Mouse (Mus musculus) midbrain, embryonic 13.5 days (tissue): ENCODE measurements around the gene Rasal1. TPM values are rescaled to one million over a fixed set of nuclear protein-coding genes. Genes with fewer than 3 reads are reported as not detected.

Experiments used
- ATAC-seq: fragments of 200-750 bp; cut with Nextera tagmentation; 2 replicates; pipeline ENCODE4 v1.8.0; 2017; ENCODE audit warnings: mild to moderate bottlenecking, moderate TSS enrichment, moderate library complexity
- H3K27ac ChIP-seq: fragments of 300-500 bp; sonication (generic); 2 replicates; pipeline ENCODE4 v1.5.1; 2015; ENCODE audit warnings: inconsistent platforms, mild to moderate bottlenecking, moderate library complexity
- H3K27me3 ChIP-seq: fragments of 300-500 bp; sonication (generic); 2 replicates; pipeline ENCODE4 v1.6.1; 2015; ENCODE audit warnings: mild to moderate bottlenecking, inconsistent platforms
- H3K36me3 ChIP-seq: fragments of 300-500 bp; sonication (generic); 2 replicates; pipeline ENCODE4 v1.6.1; 2015; ENCODE audit warnings: mild to moderate bottlenecking, inconsistent platforms
- H3K4me1 ChIP-seq: fragments of 300-500 bp; sonication (generic); replicated peaks from 2 replicates; pipeline ENCODE4 v1.6.1; 2015; ENCODE audit warnings: inconsistent platforms
- H3K4me2 ChIP-seq: fragments of 300-500 bp; sonication (generic); replicated peaks from 2 replicates; pipeline ENCODE4 v1.6.1; 2015; ENCODE audit warnings: moderate library complexity, mild to moderate bottlenecking, inconsistent platforms
- H3K4me3 ChIP-seq: fragments of 300-500 bp; sonication (generic); replicated peaks from 2 replicates; pipeline ENCODE4 v1.5.1; 2015; ENCODE audit warnings: mild to moderate bottlenecking, inconsistent platforms
- H3K9ac ChIP-seq: fragments of 300-500 bp; sonication (generic); replicated peaks from 2 replicates; pipeline ENCODE4 v1.6.1; 2015; ENCODE audit warnings: mild to moderate bottlenecking, inconsistent platforms
- H3K9me3 ChIP-seq: fragments of 300-500 bp; sonication (generic); 2 replicates; pipeline ENCODE4 v1.6.1; 2016; ENCODE audit warnings: mild to moderate bottlenecking, inconsistent platforms
- WGBS: fragments of 180-500 bp; shearing (Covaris S2); methylation state at CpG from one replicate; pipeline ENCODE4 v1.1.7; 2015; 5-methylcytosine and 5-hydroxymethylcytosine counted together
- polyA plus RNA-seq: library from polyadenylated mRNA; unstranded; fragments of >200 nt; fragmentation: Nextera tagmentation; extraction: Ambion mirVana; gene quantifications from 2 replicates; pipeline ENCODE4 v1.2.1, GENCODE M21; 2015

Gene Rasal1
- polyA plus RNA-seq, 1 experiment from 2014 or later: 0.15 TPM

DNA sequence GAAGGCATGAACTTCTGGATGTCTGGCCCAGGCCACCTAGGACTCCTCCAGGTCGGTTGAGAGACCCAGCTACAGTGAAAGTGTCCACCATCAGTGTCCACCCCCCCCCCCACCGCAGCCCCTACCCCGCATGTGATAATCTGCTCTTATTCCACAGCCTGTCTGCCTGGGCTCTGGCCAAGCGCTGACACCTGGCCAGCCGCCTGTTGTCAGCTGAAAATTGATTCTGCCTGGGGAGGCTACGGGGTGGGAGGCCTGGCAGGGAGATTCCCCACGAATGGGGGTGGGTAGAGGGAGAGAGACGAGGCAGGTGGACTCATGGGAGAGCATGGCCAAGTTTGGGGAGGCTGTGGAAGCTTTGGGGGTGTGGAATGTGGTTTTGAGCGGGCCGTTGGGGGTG is 68.5 kb downstream of the Rasal1 start:
- WGBS: 85% methylated on average over 10 of the region's 10 CpGs
- H3K4me2 ChIP-seq: no peak overlapping the region
- H3K27me3 ChIP-seq: peaks cover 24% of the 10 kb centered on the region
- no peak overlapping the region for H3K27ac ChIP-seq
- no peaks in the 10 kb centered on the region for H3K36me3 ChIP-seq
- ATAC-seq: no peak
- no peak overlapping the region for H3K9ac ChIP-seq
- H3K4me1 ChIP-seq: peaks cover under 1% of the 10 kb centered on the region; the same call in 1 of the 2 replicates
- H3K4me3 ChIP-seq: no peak overlapping the region
- no peaks in the 10 kb centered on the region; the same call in 1 of the 2 replicates for H3K9me3 ChIP-seq

DNA sequence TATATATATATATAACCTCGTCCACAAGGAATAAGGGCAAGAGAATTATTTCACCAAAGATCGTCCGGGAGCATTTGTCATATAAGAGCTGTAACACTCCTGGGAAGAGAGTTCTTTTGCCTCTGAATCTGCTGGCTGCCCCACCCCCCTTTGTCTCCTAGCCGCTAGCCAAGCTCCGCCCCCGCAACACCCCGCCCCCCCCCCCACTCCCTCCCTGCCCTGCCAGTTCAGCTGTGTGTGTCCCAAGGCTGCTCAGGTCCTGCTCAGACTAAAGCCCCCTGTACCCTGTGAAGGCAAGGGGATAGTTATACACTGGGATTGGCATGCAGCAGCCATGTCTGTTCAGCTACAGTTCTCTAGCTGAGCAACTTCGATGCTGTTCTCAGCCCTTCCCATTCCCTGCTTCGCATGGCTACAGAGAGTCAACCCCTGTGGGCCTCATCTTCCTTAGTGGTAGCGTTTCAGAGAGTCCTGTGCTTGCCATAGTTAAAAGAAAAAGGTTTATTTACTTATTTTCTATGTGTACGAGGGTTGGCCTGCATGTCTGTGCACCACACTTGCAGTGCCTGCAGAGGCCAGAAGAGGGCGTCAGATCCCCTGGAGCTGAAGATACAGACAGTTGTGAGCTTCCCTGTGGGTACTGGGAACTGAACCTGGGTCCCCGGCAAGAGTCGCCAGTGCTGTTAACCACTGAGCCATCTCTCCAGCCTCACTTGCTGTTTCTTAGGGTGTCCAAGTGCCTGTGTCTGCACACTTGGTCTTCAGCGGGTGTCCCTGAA is 70.2 kb downstream of the Rasal1 start:
- WGBS: 52% methylated on average over 15 of the region's 15 CpGs
- Histone ChIP-seq H3K4me3 (no peak overlapping the region), H3K27ac (no peak overlapping the region), H3K4me1 (no peaks in the 10 kb centered on the region), H3K4me2 (no peak overlapping the region), H3K27me3 (peaks cover 8% of the 10 kb centered on the region), H3K36me3 (no peaks in the 10 kb centered on the region), H3K9ac (no peak overlapping the region), H3K9me3 (no peaks in the 10 kb centered on the region; the same call in 1 of the 2 replicates)
- ATAC-seq: no peak

DNA sequence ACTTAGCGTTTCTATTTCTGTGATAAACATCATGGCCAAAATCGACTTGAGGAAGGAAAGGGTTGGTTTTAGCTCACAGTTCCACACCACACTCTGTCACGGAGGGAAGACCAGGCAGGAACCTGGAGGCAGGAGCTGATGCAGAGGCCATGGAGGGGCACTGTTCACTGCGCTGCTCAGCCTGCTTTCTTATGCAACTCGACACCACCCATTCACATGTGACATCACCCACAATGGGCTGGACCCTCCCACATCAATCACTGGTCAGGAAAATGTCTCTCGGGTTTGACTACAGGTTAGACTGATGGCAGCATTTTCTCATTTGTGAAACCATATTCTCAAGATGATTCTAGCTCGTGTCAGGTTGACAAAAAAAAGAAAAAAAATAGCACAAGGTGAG is 72.4 kb downstream of the Rasal1 start:
- H3K4me1 ChIP-seq: no peaks in the 10 kb centered on the region
- no peak overlapping the region for H3K4me3 ChIP-seq
- H3K27me3 ChIP-seq: peaks cover 4% of the 10 kb centered on the region; the same call in 1 of the 2 replicates
- H3K27ac ChIP-seq: no peak overlapping the region
- no peak overlapping the region for H3K4me2 ChIP-seq
- no peaks in the 10 kb centered on the region for H3K36me3 ChIP-seq
- no peak for ATAC-seq
- no peak overlapping the region for H3K9ac ChIP-seq
- H3K9me3 ChIP-seq: no peaks in the 10 kb centered on the region; the same call in 1 of the 2 replicates
- 68% methylated on average over 7 of the region's 7 CpGs for WGBS

GRCm38 (mm10) chr5:120725811-120726455 is 77.3 kb downstream of the Rasal1 start:
- WGBS: 59% methylated on average over 12 of the region's 12 CpGs
- H3K36me3 ChIP-seq: no peaks in the 10 kb centered on the region
- no peak overlapping the region for H3K4me3 ChIP-seq
- H3K27me3 ChIP-seq: no peaks in the 10 kb centered on the region
- no peak overlapping the region for H3K4me2 ChIP-seq
- H3K9me3 ChIP-seq: no peaks in the 10 kb centered on the region
- no peaks in the 10 kb centered on the region for H3K4me1 ChIP-seq
- no peak overlapping the region for H3K9ac ChIP-seq
- no peak overlapping the region for H3K27ac ChIP-seq
- no peak for ATAC-seq

Other genes starting within 250 kb of the Rasal1 start
- gene Lhx5, start 217.1 kb upstream of the Rasal1 start, polyA plus RNA-seq: 44.6 and 55.0 TPM in 2 replicates
- gene Sdsl, start 176.0 kb upstream of the Rasal1 start, polyA plus RNA-seq: 6.8 and 9.5 TPM in 2 replicates
- 0.32 TPM in 1 of 2 replicates, not detected in the other for gene Sds, start 172.3 kb upstream of the Rasal1 start, polyA plus RNA-seq
- gene Plbd2, start 145.2 kb upstream of the Rasal1 start, polyA plus RNA-seq: 25.1 and 29.3 TPM in 2 replicates
- 2.3 and 2.4 TPM in 2 replicates for gene Slc8b1, start 137.6 kb upstream of the Rasal1 start, polyA plus RNA-seq
- 12.6 and 15.6 TPM in 2 replicates for gene Tpcn1, start 60.1 kb upstream of the Rasal1 start, polyA plus RNA-seq
- 1.4 and 2.0 TPM in 2 replicates for gene Iqcd, start 59.8 kb upstream of the Rasal1 start, polyA plus RNA-seq
- 23.0 and 23.9 TPM in 2 replicates for gene Rita1, start 36.2 kb upstream of the Rasal1 start, polyA plus RNA-seq
- gene Ddx54, start 36.1 kb upstream of the Rasal1 start, polyA plus RNA-seq: 43.9 and 44.3 TPM in 2 replicates
- gene Cfap73, start 14.6 kb upstream of the Rasal1 start, polyA plus RNA-seq: not detected in 2 replicates
- gene Dtx1, start 63.1 kb downstream of the Rasal1 start, polyA plus RNA-seq: 25.1 and 34.2 TPM in 2 replicates
- gene Oas2, start 101.0 kb downstream of the Rasal1 start, polyA plus RNA-seq: 0.07 and 0.17 TPM in 2 replicates
- gene Oas3, start 128.8 kb downstream of the Rasal1 start, polyA plus RNA-seq: 0.16 and 0.45 TPM in 2 replicates
- 0.19 and 0.27 TPM in 2 replicates for gene Oas1e, start 146.7 kb downstream of the Rasal1 start, polyA plus RNA-seq
- gene Oas1c, start 163.7 kb downstream of the Rasal1 start, polyA plus RNA-seq: 0.20 and 0.31 TPM in 2 replicates
- not detected in 2 replicates for gene Oas1f, start 198.6 kb downstream of the Rasal1 start, polyA plus RNA-seq
- gene Oas1h, start 212.6 kb downstream of the Rasal1 start, polyA plus RNA-seq: not detected in 2 replicates
- gene Oas1g, start 238.8 kb downstream of the Rasal1 start, polyA plus RNA-seq: 0.27 and 0.35 TPM in 2 replicates